Mouse (Mus musculus): ENCODE data around the gene Pcolce2.

Gene Pcolce2

DNA sequence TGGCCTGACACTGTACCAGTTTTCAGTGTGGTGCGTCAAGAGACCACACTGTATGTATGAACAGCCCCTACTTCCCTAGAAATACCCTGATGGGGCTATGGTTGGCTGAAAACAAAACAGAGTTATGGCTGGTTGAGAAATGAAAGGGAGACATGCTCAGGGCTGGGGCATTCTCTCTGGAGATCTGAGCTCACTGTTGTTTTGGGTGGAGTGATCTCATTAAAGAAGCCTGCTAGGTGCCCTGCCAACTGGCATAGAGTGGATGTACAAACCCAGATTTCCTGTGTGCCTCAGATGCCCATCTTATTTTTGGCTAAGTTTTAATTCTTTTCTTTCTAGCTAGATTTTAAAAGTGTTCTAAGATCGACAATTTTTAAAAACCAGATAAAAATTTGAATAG is 20.5 kb downstream of the Pcolce2 start:
- DNase-seq = no peak

DNA sequence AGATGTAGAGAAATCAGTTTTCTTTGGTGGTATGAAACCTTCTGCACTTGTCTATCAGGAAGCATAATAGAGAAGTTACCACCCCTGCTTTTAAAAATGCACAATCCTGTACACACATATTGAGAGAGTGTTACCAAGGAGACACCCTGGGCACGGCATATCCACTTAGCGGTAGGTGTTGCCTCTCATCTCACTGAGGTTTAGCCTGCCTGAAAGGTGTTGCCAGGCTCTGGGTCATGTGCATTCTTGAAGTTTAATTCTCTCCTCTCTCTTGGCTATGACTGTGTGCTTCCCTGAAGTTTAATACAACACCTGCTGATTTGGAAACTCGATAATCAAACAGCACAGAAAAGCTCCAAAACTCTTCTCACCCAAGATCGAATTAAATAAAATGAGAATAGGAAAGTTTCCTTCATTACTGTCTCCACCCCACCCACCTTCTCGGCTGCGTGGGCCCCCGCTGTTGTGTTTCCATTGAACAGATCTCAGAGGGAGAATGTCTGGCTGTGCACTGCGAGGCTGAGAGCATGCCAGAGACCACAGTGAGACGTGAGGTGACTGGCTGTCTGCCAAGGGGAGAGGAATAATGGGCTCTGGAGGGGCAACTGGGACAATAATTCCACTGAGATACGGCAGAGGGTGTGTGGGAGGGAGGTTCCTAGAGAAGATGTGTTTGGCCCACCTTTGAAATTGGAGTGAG is 27.0 kb downstream of the Pcolce2 start:
- no peak for DNase-seq

DNA sequence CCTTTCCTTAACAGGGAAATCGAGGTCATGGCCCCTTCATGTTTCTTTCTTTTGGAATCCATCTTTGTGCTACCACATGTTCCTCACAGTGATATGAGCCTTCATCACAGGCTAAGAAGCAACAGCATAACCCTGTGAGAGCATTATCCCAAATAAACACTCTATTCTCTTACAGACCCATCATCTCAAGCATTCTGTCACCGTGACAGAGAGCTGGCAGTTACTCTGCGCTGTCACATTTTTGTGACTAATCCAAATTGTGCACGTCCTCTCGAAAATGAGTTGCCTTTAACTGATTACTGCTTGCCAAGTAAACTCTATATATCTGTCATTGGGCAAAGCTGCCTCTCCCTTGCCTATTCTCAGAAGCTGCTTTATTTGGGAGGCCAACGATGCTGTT is 28.4 kb downstream of the Pcolce2 start:
- no peak for DNase-seq

DNA sequence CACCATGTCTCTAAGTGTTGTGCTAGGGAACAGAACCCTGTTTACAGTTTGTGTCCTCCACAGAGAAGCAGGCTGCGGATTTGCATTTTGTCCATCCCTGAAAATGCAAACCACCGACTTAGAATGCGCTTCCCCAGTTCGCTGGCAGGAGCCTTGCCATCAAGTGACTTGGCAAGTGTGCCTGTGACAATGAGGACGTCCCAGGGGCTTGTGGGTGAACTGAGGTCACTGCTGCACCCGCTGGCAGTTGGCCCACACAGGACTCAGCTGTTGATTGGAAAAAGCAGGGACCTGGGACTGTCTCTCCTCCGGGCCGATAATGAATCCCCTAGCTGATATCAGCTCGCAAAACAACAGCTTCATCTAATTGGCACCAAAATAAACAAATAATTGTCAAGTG is 30.4 kb downstream of the Pcolce2 start:
- no peak for DNase-seq

DNA sequence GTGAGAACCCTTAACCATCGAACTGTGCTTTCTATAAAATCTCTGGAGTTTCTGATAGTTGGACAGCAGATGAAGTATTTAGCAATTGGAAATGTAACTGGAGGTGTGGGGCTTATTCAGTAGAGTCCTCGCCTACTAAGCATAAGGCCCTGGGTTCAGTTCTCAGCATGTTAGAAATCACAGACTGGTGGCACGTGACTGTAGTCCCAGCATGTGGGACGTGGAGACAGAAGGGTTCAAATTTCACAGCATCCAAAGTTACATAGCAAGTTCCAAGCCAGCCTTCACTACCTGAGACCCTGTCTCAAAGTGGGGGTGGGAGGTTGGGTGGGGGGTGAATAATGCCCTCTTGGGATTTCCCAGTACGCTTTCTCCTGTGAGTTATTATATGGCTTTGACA is 30.9 kb downstream of the Pcolce2 start:
- no peak for DNase-seq

DNA sequence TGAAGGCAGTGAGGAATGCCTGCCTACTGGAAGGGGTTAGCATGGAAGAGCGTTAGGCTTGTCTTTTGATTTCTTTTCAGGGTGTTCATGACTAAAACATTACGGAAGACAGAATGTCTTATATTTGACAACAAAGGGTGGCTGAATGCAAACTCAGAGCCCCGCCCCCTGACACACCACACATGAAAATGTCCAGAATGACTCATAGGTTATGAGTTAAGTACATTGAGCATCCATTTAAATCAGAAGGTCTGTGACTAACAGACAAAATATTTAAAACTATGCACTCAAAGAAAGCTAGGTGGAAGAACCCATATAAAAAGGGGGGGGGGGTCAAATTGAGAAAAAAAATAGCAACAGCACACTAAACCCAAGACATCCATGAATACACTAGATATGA is 34.9 kb downstream of the Pcolce2 start:
- no peak for DNase-seq

DNA sequence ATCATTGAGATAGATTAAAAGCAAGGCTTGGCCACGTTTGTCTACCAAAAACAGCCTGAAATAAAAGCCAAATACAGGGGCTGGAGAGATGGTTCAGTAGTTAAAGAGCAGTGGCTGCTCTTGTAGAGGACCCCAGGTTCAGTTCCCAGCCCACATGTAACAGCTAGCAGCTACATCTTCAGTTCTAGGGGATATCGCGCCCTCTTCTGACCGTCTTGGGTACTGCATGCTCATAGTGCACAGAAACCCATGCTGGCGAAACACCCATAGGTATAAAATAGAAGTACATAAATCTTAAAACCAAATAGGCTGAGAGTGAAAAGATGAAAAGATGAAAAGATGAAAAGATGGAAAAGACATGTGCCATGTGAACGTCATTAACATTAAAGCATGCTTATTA is 35.4 kb downstream of the Pcolce2 start:
- no peak for DNase-seq

DNA sequence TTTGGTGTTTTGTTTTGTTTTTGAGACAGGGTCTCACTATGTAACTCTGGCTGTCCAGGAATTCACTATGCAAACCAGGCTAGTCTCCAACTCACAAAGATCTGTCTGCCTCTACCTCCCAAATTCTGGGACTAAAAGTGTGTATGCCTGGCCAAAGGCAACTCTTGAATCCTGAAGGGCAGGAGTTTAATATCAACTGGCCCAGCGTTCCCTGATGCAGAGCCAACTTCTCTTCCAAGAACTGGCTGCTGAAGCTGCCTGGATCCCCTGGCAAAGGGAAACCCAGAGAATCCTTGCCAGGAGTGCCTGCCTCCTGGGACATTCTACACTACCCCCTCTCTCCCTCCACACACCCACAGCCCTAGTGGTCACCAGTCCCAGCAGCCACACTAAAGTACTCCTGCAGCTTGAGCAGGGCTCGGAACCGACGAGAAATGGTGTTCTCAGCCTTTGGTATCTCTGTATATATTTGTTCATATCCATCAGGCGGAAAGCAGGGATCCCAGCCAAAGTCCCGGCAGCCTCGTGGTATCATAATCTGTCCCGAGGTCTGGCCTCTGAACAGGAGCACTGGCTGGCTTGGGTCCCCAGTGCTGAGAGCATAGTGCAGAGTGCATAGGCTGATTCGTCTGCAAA is 37.8 kb downstream of the Pcolce2 start:
- DNase-seq = no peak

DNA sequence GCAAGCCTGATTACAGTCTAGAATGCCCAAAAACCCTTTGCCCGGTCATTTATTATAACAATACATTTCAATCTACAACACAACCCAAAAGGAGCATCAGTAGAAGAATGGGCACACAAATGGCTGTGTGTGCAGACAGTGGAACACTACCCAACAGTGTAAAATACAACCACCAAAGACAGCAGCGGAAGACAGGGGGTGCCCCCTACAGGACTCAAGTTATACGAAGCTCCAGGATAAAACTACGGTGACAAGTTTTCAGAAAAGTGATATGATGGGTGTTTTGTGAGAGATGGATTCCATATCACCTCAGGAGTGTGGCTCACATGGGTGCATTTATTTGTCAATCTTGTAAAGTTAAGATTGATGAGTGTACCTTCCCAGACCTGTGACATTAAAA is 38.6 kb downstream of the Pcolce2 start:
- DNase-seq = no peak

DNA sequence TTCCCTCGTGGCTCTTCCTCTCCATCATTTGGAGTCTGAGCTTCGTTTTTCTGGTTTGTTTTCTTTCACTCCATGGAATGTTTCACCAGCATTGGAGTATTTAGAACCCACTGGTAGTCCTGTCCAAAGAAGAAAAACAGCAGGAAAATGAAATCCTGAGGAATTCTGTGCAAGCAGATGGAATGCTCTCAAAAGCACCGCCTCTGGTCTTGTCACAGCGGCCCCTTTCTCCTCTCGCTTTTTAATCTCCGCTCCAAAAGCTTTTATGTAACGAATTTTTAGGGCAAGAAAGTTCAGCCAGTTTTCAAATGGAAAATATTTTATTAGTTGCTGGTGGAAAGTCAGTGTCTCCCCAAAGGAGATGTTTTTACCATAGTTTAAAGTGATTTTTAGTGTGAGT is 42.6 kb downstream of the Pcolce2 start:
- no peak for DNase-seq

DNA sequence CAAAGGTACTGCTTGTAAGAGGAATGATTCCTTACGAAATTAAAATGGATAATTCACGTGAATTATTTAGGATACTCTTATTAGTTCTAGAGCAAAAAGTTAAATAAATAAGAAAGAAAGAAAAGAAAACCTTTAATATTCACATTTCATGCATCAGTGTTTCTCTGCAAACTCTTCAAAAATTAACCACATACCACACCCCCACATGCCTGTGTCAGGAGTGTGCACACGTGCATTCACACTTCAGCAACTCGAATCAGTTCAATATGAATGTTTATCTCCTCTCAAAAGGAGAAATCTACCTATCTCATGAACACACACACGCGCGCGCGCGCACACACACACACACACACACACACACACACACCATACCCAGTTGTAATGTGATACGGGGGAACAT is 43.3 kb downstream of the Pcolce2 start:
- DNase-seq = no peak

DNA sequence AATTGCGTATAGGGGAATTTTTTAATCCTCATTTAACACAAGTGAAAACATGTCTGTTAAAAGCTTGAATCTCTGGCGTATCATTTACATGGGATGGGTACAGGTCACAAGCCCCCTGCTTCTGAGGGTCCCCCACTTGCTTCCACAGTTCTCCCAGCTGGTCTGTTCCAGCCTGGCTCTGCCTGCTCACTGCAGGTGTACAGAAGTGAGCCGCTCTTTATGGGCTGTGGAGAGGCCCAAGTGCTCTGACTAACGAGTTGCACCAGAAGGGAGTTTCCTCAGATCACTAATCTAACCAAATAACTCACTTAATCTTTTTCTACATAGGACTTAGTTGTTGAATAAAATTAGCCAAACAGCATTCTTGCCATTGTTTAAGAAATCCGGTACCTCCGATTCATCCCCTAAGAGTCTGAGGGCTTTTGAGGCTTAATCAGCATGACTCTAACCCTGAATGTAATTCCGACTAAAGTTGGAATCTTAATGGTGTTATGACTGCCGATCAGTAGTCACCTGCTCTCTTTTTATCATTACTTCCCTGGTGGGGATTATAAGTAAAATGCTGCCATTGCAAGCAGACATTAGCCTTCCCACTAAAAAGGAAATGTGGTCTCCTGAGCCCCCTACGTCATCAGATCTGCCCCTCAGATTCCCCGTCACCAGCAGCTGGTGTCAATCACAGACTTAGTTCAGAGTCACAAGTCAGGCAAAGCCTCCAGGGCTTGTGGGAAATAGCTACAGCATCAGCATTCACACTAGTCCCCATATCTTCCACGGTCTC is 48.4 kb downstream of the Pcolce2 start:
- no peak for DNase-seq

DNA sequence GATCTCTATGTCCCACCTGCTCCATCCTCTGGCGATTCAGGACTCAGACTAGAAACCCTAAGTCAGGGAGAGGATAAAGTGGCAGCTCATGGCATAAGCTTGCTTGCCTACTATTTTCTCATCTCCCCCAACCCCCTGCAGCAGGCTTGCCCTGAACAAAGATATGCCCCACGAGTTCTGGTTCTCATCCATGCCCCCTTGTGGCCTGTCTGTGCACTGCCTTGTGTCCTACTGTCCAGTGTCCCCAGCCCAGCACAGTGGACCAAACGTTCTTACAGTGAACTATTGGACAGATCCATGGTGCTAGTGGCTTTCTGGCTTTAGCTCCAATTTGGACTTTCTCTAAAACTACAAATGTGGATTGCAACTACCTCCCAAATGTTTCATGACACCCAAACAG is 50.7 kb downstream of the Pcolce2 start:
- DNase-seq = no peak

DNA sequence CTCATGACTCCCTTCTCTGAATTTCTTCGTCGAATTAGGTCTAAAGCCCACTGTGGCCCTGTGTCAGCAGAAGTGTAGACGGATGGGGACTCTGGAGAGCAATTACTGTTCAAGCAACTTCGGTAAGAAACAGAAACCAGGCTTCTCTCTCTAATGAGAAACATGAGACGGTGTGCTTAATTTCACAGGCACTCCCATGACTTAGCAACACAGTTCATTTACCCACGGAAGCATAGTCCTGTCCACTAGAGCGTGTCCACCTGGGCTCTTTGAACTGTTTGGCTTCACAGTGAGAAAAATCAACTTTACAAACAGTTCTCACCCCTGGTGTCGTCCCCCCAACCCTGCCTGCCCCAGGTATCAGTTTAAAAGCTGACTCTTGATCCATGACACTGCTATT is 55.4 kb downstream of the Pcolce2 start:
- no peak for DNase-seq

DNA sequence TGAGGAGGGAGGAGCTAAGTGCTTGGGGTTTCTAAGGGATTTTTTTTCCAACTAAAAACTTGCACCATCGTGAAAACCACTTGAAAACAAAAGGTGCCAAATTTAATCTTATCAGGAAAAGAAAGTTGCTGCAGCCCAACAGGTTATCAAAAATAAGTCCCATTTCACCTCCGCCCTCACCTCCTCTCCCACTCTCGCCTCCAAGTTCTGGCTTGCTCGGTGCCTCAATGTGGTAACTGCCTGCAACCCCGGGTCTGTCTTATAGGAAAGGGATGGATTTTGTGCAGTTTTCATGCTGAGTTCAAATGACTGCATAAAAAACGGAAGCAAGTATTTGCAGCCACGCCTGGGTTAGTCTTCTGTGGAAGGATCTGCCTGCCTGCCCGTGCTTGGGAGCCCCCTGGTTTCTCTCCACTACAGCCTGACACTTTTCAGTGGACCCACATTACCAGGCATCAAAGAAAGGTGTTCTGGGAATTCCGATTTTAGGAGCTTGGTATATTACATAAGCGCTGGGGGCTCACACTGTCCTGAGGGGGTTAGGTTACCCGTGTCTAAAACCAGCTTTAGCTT is 56.2 kb downstream of the Pcolce2 start:
- DNase-seq = no peak

DNA sequence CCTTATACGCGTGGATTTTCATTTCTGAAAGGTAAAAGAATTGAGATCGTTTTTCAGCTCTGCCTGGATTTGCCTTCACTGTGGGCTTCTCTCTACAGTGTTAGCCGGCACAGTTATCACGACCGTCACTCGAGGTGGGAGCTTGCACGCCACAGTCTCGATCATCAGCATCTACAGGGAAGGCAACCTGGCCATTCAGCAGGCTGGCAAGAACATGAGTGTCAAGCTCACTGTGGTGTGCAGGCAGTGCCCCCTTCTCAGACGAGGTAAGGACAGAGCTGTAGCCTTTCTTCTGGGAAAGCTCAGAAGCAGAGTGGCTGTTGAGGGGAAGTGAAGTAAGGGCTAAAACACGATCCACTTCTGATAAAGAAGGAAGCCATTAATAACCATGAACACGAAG is 57.1 kb downstream of the Pcolce2 start:
- no peak for DNase-seq

DNA sequence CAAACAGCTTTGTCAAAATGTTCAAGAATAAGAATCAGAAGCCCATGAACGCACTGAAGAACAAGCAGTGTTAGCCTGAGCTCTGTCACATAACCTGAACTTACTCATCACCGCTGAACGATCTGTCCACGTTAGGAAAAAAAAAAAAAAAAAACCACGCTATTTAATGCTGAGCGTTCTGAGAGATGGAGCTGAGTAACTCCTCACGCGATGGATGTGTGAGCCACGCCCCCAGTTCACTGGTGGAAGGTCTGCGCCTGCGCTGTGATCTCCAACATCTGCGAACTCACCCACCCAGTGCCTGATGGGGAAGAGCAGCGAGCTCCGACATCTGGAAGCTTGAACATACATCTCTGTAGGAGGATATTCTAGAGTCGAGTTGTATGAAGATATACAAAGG is 57.6 kb downstream of the Pcolce2 start:
- no peak for DNase-seq

DNA sequence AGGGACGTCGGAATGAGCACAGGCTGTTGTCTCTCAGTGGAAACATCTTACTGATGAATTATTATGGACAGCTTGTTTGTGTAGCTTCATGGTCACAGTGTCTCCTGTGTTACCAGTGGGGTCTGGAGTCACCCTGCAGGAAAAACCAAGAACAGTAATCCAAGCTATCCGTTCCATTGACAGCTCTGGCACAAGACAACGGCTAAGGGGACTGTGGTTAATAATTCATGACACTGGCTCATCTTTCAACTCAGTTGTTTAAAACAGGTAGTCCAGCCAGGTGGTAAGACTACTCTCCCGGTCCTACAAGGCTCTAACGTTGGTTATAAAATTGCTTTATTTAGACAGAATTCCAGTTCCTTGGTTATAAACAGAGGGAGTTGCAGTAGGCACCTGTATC is 59.2 kb downstream of the Pcolce2 start:
- DNase-seq = no peak

DNA sequence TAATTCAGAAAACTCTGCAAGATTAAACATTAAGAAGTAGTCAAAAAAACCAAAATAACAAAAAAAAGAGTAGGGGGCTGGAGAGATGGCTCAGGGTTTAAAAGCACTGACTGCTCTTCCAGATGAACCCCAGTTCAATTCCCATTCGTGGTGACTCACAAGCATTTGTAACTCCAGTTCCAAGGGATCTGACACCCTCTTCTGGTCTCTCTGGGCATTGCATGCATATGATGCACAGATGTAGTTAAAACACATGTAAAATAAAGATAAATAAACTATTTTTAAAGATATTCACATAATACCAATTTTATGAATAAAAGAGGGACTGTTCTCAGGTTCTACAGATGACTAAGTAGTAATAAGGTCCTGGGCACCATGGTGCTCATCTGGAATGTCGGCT is 60.4 kb downstream of the Pcolce2 start:
- DNase-seq = peak in 1 of 2 experiments; percentile 8

DNA sequence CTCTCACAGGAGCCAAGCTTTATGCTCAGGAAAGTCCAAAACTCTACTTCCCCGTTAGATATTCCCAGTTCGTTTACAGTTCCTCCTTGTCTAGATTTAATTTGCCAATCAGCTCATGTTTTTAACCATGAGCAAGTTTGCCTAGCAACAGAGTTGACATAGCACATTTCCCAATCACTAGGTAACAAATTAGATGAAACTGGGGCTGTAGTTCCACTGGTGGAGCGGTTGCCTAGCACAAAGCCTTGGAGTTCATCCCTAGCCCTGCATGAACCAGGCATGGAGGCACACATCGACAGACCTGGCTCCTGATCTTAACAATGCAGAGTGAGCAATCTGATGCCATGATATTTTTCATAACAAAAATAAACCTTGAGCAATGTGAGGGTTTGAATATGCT is 61.9 kb downstream of the Pcolce2 start:
- DNase-seq = no peak

DNA sequence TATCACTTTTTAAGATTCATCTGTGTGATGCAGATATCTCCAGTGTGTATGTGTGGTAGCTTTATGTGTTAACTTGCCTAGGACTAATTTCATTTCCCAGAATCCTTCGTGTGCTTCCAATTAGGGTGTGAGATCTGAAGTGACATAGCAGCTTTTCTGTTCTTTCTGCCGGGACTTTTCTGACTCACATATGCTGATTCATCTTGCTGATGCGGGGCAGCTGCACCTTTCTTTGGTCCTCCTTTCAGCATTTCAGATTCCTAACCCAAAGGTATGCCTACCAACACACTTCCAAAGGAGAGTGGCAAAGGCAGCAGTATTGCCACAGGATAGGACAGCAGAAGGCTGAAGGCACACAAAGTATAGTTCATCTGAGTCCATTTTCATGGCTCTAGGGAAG is 66.7 kb downstream of the Pcolce2 start:
- no peak for DNase-seq

DNA sequence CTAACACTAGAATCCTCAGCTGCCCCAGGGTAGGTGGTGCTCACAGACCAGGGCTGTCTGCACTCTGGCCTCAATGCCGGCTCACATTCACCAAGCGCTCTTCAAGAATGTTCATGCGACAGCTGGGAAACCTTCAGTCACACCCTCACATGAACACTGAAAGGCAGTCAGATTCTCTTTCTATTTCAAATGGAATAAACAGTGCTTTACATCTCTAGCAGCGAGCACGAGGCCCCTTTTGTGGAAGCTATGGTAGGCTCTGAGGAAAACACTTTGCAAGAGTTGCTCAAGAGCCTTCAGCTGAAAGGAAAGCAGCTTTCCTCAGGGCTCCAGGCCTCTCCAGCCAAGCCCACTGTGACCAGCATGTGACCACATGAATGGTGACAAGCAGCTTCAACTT is 68.0 kb downstream of the Pcolce2 start:
- no peak for DNase-seq

DNA sequence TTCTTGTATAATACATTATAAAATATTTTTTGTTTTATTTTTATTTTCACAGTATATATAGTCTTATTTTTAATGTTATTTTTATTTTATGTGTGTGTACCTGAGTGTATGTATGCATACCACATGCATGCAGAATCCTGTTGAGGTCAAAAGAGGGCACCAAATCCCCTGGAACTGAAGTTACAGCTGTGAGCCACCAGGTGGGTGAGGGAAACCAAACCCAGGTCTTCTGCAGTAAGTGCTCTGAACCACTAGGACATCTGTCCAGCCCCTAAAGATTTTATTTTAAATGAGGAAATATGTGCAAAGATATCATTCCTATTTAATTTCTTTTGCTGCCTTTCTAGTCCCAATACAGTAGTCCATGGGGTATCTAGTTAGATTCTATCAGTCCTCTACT is 71.5 kb downstream of the Pcolce2 start:
- no peak for DNase-seq

DNA sequence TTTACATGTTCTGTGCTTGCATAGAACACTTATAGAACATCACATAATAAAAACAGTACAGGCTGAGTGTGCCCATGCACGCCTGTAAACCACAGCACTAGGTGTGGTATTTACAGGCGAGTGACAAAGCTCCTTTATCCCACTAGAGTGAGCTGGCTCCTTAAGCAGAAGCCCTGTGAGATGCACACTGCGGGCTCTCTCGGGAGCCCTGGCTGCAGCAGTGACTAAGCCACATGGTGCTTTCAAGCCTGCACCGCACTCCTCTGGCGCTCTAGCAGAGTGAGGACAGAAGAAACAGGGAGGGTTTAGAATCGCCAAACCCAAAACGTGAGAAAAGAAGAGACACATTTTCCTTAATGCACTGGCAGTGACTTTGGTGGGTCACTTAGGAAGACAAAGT is 75.2 kb downstream of the Pcolce2 start:
- no peak for DNase-seq
